Mouse (Mus musculus) neural tube, embryonic 12.5 days (tissue): Measurements from ENCODE around the gene Gm5849. TPM values are rescaled to one million over a fixed set of nuclear protein-coding genes. Genes with fewer than 3 reads are reported as not detected.
"Not testable (repeated sequence)": the region's sequence is repeated elsewhere in the genome, so short reads cannot be mapped to it uniquely, and the experiment has no call there.

Source experiments
- ATAC-seq: fragments of 200-750 bp; cut with Nextera tagmentation; 2 replicates; pipeline ENCODE4 v1.8.0; 2017; ENCODE audit warnings: low read depth, mild to moderate bottlenecking, moderate TSS enrichment, moderate library complexity; ENCODE audit not compliant: low FRiP score
- H3K27ac ChIP-seq: fragments of 300-500 bp; sonication (generic); 2 replicates; pipeline ENCODE4 v1.5.1; 2016
- H3K27me3 ChIP-seq: fragments of 300-500 bp; sonication (generic); replicated peaks from 2 replicates; pipeline ENCODE4 v1.6.1; 2016; ENCODE audit warnings: mild to moderate bottlenecking
- H3K36me3 ChIP-seq: fragments of 300-500 bp; sonication (generic); 2 replicates; pipeline ENCODE4 v1.6.1; 2016; ENCODE audit warnings: mild to moderate bottlenecking
- H3K4me1 ChIP-seq: fragments of 300-500 bp; sonication (generic); 2 replicates; pipeline ENCODE4 v1.6.1; 2016
- H3K4me2 ChIP-seq: fragments of 300-500 bp; sonication (generic); replicated peaks from 2 replicates; pipeline ENCODE4 v1.6.1; 2016; ENCODE audit warnings: mild to moderate bottlenecking
- H3K4me3 ChIP-seq: fragments of 300-500 bp; sonication (generic); 2 replicates; pipeline ENCODE4 v1.5.1; 2016
- H3K9ac ChIP-seq: fragments of 300-500 bp; sonication (generic); 2 replicates; pipeline ENCODE4 v1.6.1; 2016; ENCODE audit warnings: mild to moderate bottlenecking
- H3K9me3 ChIP-seq: fragments of 300-500 bp; sonication (generic); 2 replicates; pipeline ENCODE4 v1.6.1; 2016; ENCODE audit warnings: mild to moderate bottlenecking
- WGBS: fragments of 180-500 bp; shearing (Covaris S2); methylation state at CpG from one replicate; pipeline ENCODE4 v1.1.7; 2016; 5-methylcytosine and 5-hydroxymethylcytosine counted together
- polyA plus RNA-seq: library from polyadenylated mRNA; unstranded; fragments of >200 nt; fragmentation: Nextera tagmentation; extraction: Ambion mirVana; gene quantifications from 2 replicates; pipeline ENCODE4 v1.2.1, GENCODE M21; 2016

Gm5849 gene
- not detected in 2 replicates for polyA plus RNA-seq

DNA sequence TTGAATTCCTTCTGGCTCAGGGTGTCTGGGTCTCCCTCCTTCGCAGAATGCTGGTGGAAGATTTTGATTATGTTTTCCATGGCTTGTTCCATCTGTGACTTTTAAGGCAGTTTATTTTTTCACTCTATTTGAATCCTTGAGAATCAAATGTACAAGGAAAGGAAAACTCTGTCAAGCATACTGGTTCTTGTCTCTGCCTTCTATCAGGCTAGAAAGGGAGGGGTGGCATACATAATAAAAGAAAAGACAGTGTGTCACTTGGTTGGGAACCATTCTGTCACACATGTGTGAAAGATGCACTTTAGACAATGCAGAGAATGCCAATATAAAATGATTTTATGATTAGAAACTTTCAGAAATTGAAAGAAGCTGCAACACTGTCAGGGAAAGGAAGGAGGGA is at the start of gene Gm5849:
TSS of gene Gm5849 (minus strand) at position 101 of the 400 bp plus-strand sequence.
- H3K36me3 ChIP-seq, H3K9me3 ChIP-seq, ATAC-seq, H3K4me3 ChIP-seq, H3K27me3 ChIP-seq, H3K27ac ChIP-seq, H3K9ac ChIP-seq, H3K4me2 ChIP-seq, H3K4me1 ChIP-seq: not testable (repeated sequence)
- 92% methylated on average over 1 of the region's 1 CpGs for WGBS

DNA sequence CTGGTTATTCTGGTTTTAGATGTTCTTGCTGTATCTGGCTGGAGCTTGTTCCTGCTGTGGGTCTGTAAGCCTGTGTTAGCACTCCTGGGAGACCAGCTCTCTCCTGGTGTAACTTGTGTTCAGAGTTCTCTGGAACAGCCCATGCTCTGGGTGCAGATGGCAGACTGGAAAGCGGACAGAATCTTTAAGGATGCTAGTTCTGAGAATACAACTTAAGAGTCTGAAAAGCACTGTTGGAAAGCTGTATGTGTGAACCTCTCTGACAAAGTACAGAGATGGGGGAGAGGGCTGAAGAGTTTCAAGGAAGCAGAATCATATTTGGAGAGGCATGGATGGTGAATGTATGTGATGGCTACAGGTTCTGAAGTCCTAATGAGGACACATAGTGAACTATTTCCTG is 28.0 kb downstream of the Gm5849 start:
- Histone ChIP-seq H3K4me1 (no peaks in the 10 kb centered on the region), H3K27me3 (no peaks in the 10 kb centered on the region), H3K4me2 (no peak overlapping the region), H3K9ac (no peak overlapping the region), H3K27ac (no peak overlapping the region), H3K36me3 (no peaks in the 10 kb centered on the region), H3K9me3 (no peaks in the 10 kb centered on the region), H3K4me3 (no peak overlapping the region)
- no peak for ATAC-seq
- WGBS = 91% methylated on average over 1 of the region's 1 CpGs

DNA sequence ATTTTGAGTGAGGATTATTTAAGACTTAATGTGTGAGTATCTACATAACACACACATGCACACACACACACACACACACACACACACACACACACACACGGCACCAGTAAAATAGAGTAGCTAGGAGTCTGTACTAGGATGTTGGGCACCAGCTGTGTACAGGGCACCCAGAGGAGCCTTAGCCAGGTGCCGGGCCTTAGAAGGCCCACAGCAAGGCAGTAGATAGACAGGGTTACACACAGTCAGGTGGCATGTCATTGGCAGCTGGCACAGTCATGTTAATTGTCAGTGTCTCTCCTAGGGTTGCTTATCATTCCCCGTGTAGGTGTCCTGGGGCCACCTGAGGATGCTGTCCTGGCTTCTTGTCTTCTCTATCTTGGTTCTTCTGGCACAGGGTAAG is 51.1 kb downstream of the Gm5849 start, which contains the start of gene Pglyrp4:
TSS of gene Pglyrp4 (plus strand) at position 301 of the 400 bp plus-strand sequence.
- WGBS = 84% methylated on average over 3 of the region's 3 CpGs

More for the DNA sequence above, 51.1 kb downstream of the Gm5849 start, which contains the start of gene Pglyrp4:
- no peak within 1 kb of the TSS for H3K4me2 ChIP-seq
- no peaks in the 10 kb centered on the region for H3K9me3 ChIP-seq
- H3K36me3 ChIP-seq = no peaks in the 10 kb centered on the region
- no peak within 1 kb of the TSS for H3K9ac ChIP-seq
- ATAC-seq = no peak
- H3K27ac ChIP-seq = no peak within 1 kb of the TSS
- no peaks in the 10 kb centered on the region for H3K27me3 ChIP-seq
- no peak within 1 kb of the TSS for H3K4me3 ChIP-seq
- H3K4me1 ChIP-seq = no peaks in the 10 kb centered on the region

Other genes starting within 250 kb of the Gm5849 start
- gene S100a16, start 240.6 kb downstream of the Gm5849 start, polyA plus RNA-seq = 33.3 and 38.3 TPM in 2 replicates
- gene S100a3, start 217.3 kb downstream of the Gm5849 start, polyA plus RNA-seq = not detected in 2 replicates
- gene S100a2, start 187.6 kb downstream of the Gm5849 start, polyA plus RNA-seq = not detected in 2 replicates
- not detected in 2 replicates for gene Gm42674, start 176.0 kb downstream of the Gm5849 start, polyA plus RNA-seq
- 0.46 and 1.0 TPM in 2 replicates for gene S100a4, start 174.1 kb downstream of the Gm5849 start, polyA plus RNA-seq
- not detected in 2 replicates for gene S100a5, start 169.4 kb downstream of the Gm5849 start, polyA plus RNA-seq
- gene S100a6, start 165.0 kb downstream of the Gm5849 start, polyA plus RNA-seq = 14.6 and 16.8 TPM in 2 replicates
- not detected in 2 replicates for gene S100a7a, start 123.9 kb downstream of the Gm5849 start, polyA plus RNA-seq
- 15.8 and 23.7 TPM in 2 replicates for gene S100a8, start 108.9 kb downstream of the Gm5849 start, polyA plus RNA-seq
- gene S100a9, start 82.2 kb downstream of the Gm5849 start, polyA plus RNA-seq = 6.9 and 12.0 TPM in 2 replicates
- gene Pglyrp4, start 51.0 kb downstream of the Gm5849 start, polyA plus RNA-seq = not detected in 2 replicates